Comparison of ENCODE assay signal across 33 mouse cellular contexts in the genomic region with DNA sequence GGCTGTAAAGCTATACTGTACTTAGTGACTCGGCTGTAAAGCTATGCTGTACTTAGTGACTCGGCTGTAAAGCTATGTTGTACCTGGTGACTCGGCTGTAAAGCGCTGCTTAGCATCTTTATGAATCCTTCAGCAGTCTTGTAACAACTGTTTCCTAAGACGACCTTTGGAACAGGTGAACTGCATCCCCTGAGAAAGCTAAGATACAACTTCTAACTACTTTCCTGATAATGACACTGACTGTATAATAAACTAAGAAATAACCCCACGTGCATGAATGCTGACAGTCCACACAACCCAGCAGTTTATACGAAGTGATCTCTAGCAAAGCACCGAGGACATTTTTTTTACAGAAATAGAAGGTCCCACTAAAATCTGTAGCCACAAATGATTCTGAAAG.
"Had no signal": no experiment of that assay in that cellular context is flagged by ENCODE, and none has a peak within 500 bp of the region (broad histone marks: within the 10 kb centered on the region; RNA-seq: fewer than 3 reads in every experiment).

No protein-coding gene starts in this region.

- H3K4me1 ChIP-seq: heart, embryonic 10.5 days; heart, embryonic 12.5 days; heart, embryonic 13.5 days; heart, embryonic 15.5 days; hindbrain, embryonic 10.5 days; hindbrain, embryonic 12.5 days; hindbrain, embryonic 13.5 days; hindbrain, embryonic 15.5 days; kidney, embryonic 15.5 days had no signal

- H3K9me3 ChIP-seq: heart, embryonic 10.5 days; heart, embryonic 12.5 days; heart, embryonic 13.5 days; heart, embryonic 15.5 days; hindbrain, embryonic 10.5 days; hindbrain, embryonic 12.5 days; hindbrain, embryonic 13.5 days; hindbrain, embryonic 15.5 days; kidney, embryonic 15.5 days had no signal

- H3K27ac ChIP-seq: heart, embryonic 10.5 days; heart, embryonic 13.5 days; heart, embryonic 15.5 days; hindbrain, embryonic 10.5 days; hindbrain, embryonic 12.5 days; hindbrain, embryonic 13.5 days; hindbrain, embryonic 14.5 days; hindbrain, embryonic 15.5 days; hindbrain, postnatal 0 days; kidney, embryonic 15.5 days; kidney, postnatal 0 days; layer of hippocampus, adult 2 months; left cerebral cortex, adult 2 months had no signal

- ATAC-seq: hindbrain, embryonic 16.5 days; hindbrain, postnatal 0 days; inflammation-experienced regulatory T-cells, adult 6 months had no signal

- H3K4me2 ChIP-seq: heart, embryonic 11.5 days; heart, embryonic 12.5 days; heart, embryonic 13.5 days; heart, embryonic 15.5 days; hindbrain, embryonic 12.5 days; hindbrain, embryonic 13.5 days; hindbrain, embryonic 14.5 days; hindbrain, embryonic 15.5 days; kidney, embryonic 15.5 days had no signal

- DNase-seq: heart, postnatal 10 days; heart, postnatal 14 days; heart, postnatal 36 days; heart, postnatal 4 days; kidney, adult 11 months; kidney, adult 18-20 months; kidney, adult 2 months; kidney, adult 8-10 months; kidney, adult 9 months; kidney, postnatal 10 days; kidney, postnatal 14 days; kidney, postnatal 25 days; kidney, postnatal 36 days; kidney, postnatal 4 days; layer of hippocampus, adult 9-11 months; layer of hippocampus, postnatal 36 days had no signal

- H3K27me3 ChIP-seq: heart, embryonic 12.5 days; heart, embryonic 13.5 days; heart, embryonic 15.5 days; hindbrain, embryonic 12.5 days; hindbrain, embryonic 13.5 days; hindbrain, embryonic 15.5 days; kidney, embryonic 15.5 days had no signal

- H3K4me3 ChIP-seq: heart, embryonic 10.5 days; heart, embryonic 12.5 days; heart, embryonic 13.5 days; heart, embryonic 15.5 days; hindbrain, embryonic 10.5 days; hindbrain, embryonic 12.5 days; hindbrain, embryonic 13.5 days; hindbrain, embryonic 15.5 days; kidney, embryonic 15.5 days; layer of hippocampus, adult 2 months; left cerebral cortex, adult 2 months had no signal

- H3K9ac ChIP-seq: heart, embryonic 12.5 days; heart, embryonic 13.5 days; heart, embryonic 15.5 days; hindbrain, embryonic 12.5 days; hindbrain, embryonic 13.5 days; hindbrain, embryonic 14.5 days; hindbrain, embryonic 15.5 days; kidney, embryonic 15.5 days had no signal
